Mouse (Mus musculus): ENCODE measurements around the gene Gpc3. TPM values are rescaled to one million over a fixed set of nuclear protein-coding genes. Genes with fewer than 3 reads are reported as not detected.

Gpc3 gene
- polyA plus RNA-seq, 1 experiment, result not detected

DNA sequence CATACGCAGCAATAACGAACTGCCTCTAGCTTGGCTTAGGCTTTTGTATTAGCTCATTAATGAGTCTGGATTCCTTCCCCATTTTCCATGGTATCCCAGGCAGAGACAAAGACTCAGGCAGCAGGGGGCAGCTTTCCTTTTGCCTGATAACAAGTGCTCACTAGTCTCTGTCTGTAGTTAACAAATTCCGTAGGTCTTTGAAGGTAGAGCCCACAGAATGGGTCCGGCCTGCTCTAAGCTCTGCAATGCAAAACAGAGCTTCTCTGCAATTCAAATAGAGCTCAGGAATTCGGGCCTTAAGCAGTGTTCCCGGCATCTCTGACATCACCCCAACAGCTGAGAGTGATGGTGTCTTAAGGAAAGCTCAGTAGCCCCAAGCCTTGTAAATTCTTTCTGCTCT lies 265.0 kb downstream of the Gpc3 start:
- H3ac ChIP-seq (ENCODE audit: control insufficient read depth, insufficient read length), result no peak overlapping the region
- no peak overlapping the region for H3K4me3 ChIP-seq
- H3K4me2 ChIP-seq (ENCODE audit: low read depth), result no peak overlapping the region
- no peaks in the 10 kb centered on the region for H3K36me3 ChIP-seq (ENCODE audit: control insufficient read depth, insufficient read depth)
- no peaks in the 10 kb centered on the region for H3K79me2 ChIP-seq (ENCODE audit: control insufficient read depth, insufficient read depth)
- no peaks in the 10 kb centered on the region for H3K27me3 ChIP-seq (ENCODE audit: control insufficient read depth, insufficient read depth, insufficient read length)
- TF ChIP-seq MYOG (IDR thresholded peaks at IDR 0.05; ENCODE audit: control insufficient read depth in 1 of 3, insufficient read depth in 1 of 3, insufficient read length in 2 of 3, low read depth in 2 of 3) (no peak), MYOD1 (IDR thresholded peaks at IDR 0.05; ENCODE audit: control insufficient read depth in 1 of 3, insufficient read length in 2 of 3, low read depth in 2 of 3) (no peak), SRF (IDR thresholded peaks at IDR 0.05; ENCODE audit: control insufficient read depth, insufficient read length, low read depth) (no peak), MAX (IDR thresholded peaks at IDR 0.05; ENCODE audit: low read depth) (no peak), POLR2A (IDR thresholded peaks at IDR 0.05; ENCODE audit: insufficient read length, low read depth) (no peak), CEBPB (IDR thresholded peaks at IDR 0.05; ENCODE audit: insufficient read depth, poor library complexity, severe bottlenecking) (no peak), USF1 (IDR thresholded peaks at IDR 0.05; ENCODE audit: low read depth) (no peak), E2F4 (IDR thresholded peaks at IDR 0.05; ENCODE audit: insufficient read depth) (no peak), TCF12 (IDR thresholded peaks at IDR 0.05; ENCODE audit: insufficient read depth, poor library complexity, severe bottlenecking) (no peak)

- no peak for TF ChIP-seq TCF12 (IDR thresholded peaks at IDR 0.05; ENCODE audit: insufficient read depth, poor library complexity, severe bottlenecking)
- TF ChIP-seq MYOD1 (IDR thresholded peaks at IDR 0.05; ENCODE audit: control insufficient read depth in 1 of 3, insufficient read length in 2 of 3, low read depth in 2 of 3), result no peak
- Histone ChIP-seq H3ac (ENCODE audit: control insufficient read depth, insufficient read length) (no peak overlapping the region), H3K27me3 (ENCODE audit: control insufficient read depth, insufficient read depth, insufficient read length) (no peaks in the 10 kb centered on the region), H3K79me2 (ENCODE audit: control insufficient read depth, insufficient read depth) (no peaks in the 10 kb centered on the region), H3K4me3 (no peak overlapping the region), H3K4me2 (ENCODE audit: low read depth) (no peak overlapping the region), H3K36me3 (ENCODE audit: control insufficient read depth, insufficient read depth) (no peaks in the 10 kb centered on the region)
These were observed 269.7 kb downstream of the Gpc3 start for GRCm38 (mm10) chrX:52344018-52344417.

DNA sequence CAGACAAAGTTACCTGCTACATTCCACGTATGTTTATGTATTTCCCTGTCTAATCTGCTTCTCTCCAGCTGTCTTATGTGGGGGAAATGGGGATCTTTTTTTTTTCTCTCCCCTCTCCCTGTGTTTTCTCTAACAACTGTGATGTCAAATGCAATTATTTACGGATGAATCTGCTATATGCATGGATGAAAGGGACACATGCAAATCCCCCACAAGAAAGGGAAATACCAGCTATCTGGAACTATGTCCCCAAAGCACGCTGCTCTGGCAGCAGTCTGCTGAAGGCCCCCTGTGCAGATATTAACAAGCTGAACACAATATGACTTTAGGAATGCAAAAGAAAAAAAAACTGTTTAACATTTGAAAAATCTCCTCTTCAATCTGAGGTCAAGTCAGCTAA lies 273.5 kb downstream of the Gpc3 start:
- no peak overlapping the region for H3K4me3 ChIP-seq
- no peak overlapping the region for H3ac ChIP-seq (ENCODE audit: control insufficient read depth, insufficient read length)
- TF ChIP-seq REST (IDR thresholded peaks at IDR 0.05; ENCODE audit: insufficient read depth, insufficient read length), result no peak

DNA sequence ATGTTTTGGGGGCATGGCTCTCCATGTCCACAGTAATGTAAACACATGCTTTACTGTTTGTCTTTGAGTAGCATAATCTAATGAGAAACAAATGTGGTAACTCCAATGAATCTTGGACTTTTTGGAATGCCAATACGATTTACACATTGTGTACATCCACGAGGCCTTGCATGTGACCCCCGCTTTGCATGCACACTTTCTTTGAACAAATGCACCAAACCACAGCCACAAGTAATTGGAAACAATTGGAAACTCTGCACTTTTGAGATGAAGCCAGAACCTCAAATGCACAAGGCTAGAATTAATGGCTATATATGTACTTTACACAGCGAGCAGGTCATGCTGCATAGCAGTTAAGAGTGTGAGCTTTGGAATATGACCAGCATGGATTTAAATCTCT lies 292.0 kb downstream of the Gpc3 start:
- no peaks in the 10 kb centered on the region for H3K27me3 ChIP-seq (ENCODE audit: control insufficient read depth, insufficient read depth, insufficient read length)
- H3K36me3 ChIP-seq (ENCODE audit: control insufficient read depth, insufficient read depth), result no peaks in the 10 kb centered on the region
- TF ChIP-seq E2F4 (IDR thresholded peaks at IDR 0.05; ENCODE audit: insufficient read depth) (no peak), TCF12 (IDR thresholded peaks at IDR 0.05; ENCODE audit: insufficient read depth, poor library complexity, severe bottlenecking) (no peak), USF1 (IDR thresholded peaks at IDR 0.05; ENCODE audit: low read depth) (no peak), POLR2A (IDR thresholded peaks at IDR 0.05; ENCODE audit: insufficient read length, low read depth) (no peak), TCF3 (IDR thresholded peaks at IDR 0.05; ENCODE audit: insufficient read length, low read depth) (no peak), MAX (IDR thresholded peaks at IDR 0.05; ENCODE audit: low read depth) (no peak), MYOD1 (IDR thresholded peaks at IDR 0.05; ENCODE audit: control insufficient read depth in 1 of 3, insufficient read length in 2 of 3, low read depth in 2 of 3) (no peak), REST (IDR thresholded peaks at IDR 0.05; ENCODE audit: insufficient read depth, insufficient read length) (no peak), CEBPB (IDR thresholded peaks at IDR 0.05; ENCODE audit: insufficient read depth, poor library complexity, severe bottlenecking) (no peak), POLR2AphosphoS2 (IDR thresholded peaks at IDR 0.05; ENCODE audit: insufficient read length, low read depth) (no peak)
- no peak overlapping the region for H3ac ChIP-seq (ENCODE audit: control insufficient read depth, insufficient read length)
- no peak overlapping the region for H3K4me2 ChIP-seq (ENCODE audit: low read depth)
- no peaks in the 10 kb centered on the region for H3K79me2 ChIP-seq (ENCODE audit: control insufficient read depth, insufficient read depth)
- no peak overlapping the region for H3K4me3 ChIP-seq

More for the DNA sequence above, 273.5 kb downstream of the Gpc3 start:
- Histone ChIP-seq H3K79me2 (ENCODE audit: control insufficient read depth, insufficient read depth) (no peaks in the 10 kb centered on the region), H3K36me3 (ENCODE audit: control insufficient read depth, insufficient read depth) (no peaks in the 10 kb centered on the region), H3K4me2 (ENCODE audit: low read depth) (no peak overlapping the region), H3K27me3 (ENCODE audit: control insufficient read depth, insufficient read depth, insufficient read length) (no peaks in the 10 kb centered on the region)

DNA sequence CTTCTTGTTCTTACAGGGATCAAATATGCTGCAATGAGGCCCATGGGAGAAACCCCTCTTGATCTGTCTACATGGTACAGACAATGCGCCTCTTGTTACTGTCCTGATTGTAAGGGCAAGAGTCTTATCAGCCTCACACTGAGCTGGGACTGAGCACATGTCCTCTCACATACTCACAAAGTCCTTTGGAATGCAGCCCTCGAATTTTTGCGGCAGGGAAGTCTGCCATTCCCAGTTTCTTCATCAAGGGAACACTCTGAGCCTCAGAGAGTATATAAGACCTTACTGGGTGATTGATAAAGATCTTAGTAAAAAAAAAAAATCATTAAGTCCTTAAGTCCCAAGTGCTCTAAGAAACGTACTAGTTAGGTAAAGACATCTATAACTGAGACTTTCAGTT lies 293.1 kb downstream of the Gpc3 start:
- TF ChIP-seq TCF3 (IDR thresholded peaks at IDR 0.05; ENCODE audit: insufficient read length, low read depth) (no peak), CEBPB (IDR thresholded peaks at IDR 0.05; ENCODE audit: insufficient read depth, poor library complexity, severe bottlenecking) (no peak), MYOG (IDR thresholded peaks at IDR 0.05; ENCODE audit: control insufficient read depth in 1 of 3, insufficient read depth in 1 of 3, insufficient read length in 2 of 3, low read depth in 2 of 3) (no peak), MYOD1 (IDR thresholded peaks at IDR 0.05; ENCODE audit: control insufficient read depth in 1 of 3, insufficient read length in 2 of 3, low read depth in 2 of 3) (no peak), REST (IDR thresholded peaks at IDR 0.05; ENCODE audit: insufficient read depth, insufficient read length) (no peak), E2F4 (IDR thresholded peaks at IDR 0.05; ENCODE audit: insufficient read depth) (no peak), TCF12 (IDR thresholded peaks at IDR 0.05; ENCODE audit: insufficient read depth, poor library complexity, severe bottlenecking) (no peak), POLR2AphosphoS2 (IDR thresholded peaks at IDR 0.05; ENCODE audit: insufficient read length, low read depth) (no peak), POLR2A (IDR thresholded peaks at IDR 0.05; ENCODE audit: insufficient read length, low read depth) (no peak), SRF (IDR thresholded peaks at IDR 0.05; ENCODE audit: control insufficient read depth, insufficient read length, low read depth) (no peak), USF1 (IDR thresholded peaks at IDR 0.05; ENCODE audit: low read depth) (no peak), MAX (IDR thresholded peaks at IDR 0.05; ENCODE audit: low read depth) (no peak)
- H3K79me2 ChIP-seq (ENCODE audit: control insufficient read depth, insufficient read depth), result no peaks in the 10 kb centered on the region

More for the DNA sequence above, 293.1 kb downstream of the Gpc3 start:
- Histone ChIP-seq H3K4me2 (ENCODE audit: low read depth) (no peak overlapping the region), H3ac (ENCODE audit: control insufficient read depth, insufficient read length) (no peak overlapping the region), H3K27me3 (ENCODE audit: control insufficient read depth, insufficient read depth, insufficient read length) (no peaks in the 10 kb centered on the region), H3K4me3 (no peak overlapping the region), H3K36me3 (ENCODE audit: control insufficient read depth, insufficient read depth) (no peaks in the 10 kb centered on the region)
